Comparison of ENCODE assay signal across 19 mouse cellular contexts in the genomic region with DNA sequence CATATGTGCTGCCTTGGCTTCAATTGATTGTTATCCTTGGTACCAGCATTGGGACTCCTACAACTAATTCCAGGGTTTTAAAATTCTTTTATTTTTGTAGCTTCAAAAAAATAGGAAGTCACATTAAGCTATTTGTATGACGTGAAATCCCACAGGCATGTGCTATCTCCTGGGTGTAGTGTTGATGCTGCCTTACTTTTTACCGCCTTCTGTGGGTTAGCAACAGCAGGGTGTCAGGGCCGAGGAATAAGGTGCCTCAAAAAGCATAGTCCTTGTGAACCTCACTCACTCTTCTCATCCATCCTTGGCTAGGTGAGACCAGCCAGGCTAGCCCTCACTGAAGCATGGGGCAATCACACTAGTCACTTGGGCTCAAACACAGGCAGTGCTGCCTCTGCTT.
"Had no signal": no experiment of that assay in that cellular context is flagged by ENCODE, and none has a peak within 500 bp of the region (broad histone marks: within the 10 kb centered on the region; RNA-seq: fewer than 3 reads in every experiment).

No protein-coding gene starts in this region.

- H3K27ac ChIP-seq: intestine, embryonic 15.5 days; liver, embryonic 15.5 days; neural tube, embryonic 12.5 days; neural tube, embryonic 15.5 days; stomach, postnatal 0 days had no signal

- H3K9ac ChIP-seq: intestine, embryonic 15.5 days; liver, embryonic 15.5 days; neural tube, embryonic 12.5 days; neural tube, embryonic 15.5 days had no signal

- ATAC-seq: intestine, embryonic 15.5 days had no signal

- H3K4me2 ChIP-seq: intestine, embryonic 15.5 days; liver, embryonic 15.5 days; midbrain, embryonic 11.5 days; neural tube, embryonic 12.5 days; neural tube, embryonic 15.5 days had no signal

- DNase-seq: kidney, adult 18-20 months; kidney, adult 9 months; kidney, postnatal 14 days; kidney, postnatal 4 days; lung, adult 2 months; lung, postnatal 14 days; lung, postnatal 4 days; midbrain, embryonic 14.5 days; right cerebral cortex, adult 18-20 months; right cerebral cortex, postnatal 14 days; right cerebral cortex, postnatal 4 days; thymus, adult 18-20 months; thymus, postnatal 36 days had no signal

- H3K36me3 ChIP-seq: intestine, embryonic 15.5 days; liver, embryonic 15.5 days had no signal

- H3K4me1 ChIP-seq: intestine, embryonic 15.5 days; neural tube, embryonic 12.5 days; neural tube, embryonic 15.5 days had no signal

- H3K27me3 ChIP-seq: intestine, embryonic 15.5 days; liver, embryonic 15.5 days; neural tube, embryonic 12.5 days; neural tube, embryonic 15.5 days had no signal

- H3K9me3 ChIP-seq: intestine, embryonic 15.5 days; liver, embryonic 15.5 days; neural tube, embryonic 12.5 days; neural tube, embryonic 15.5 days had no signal

- H3K4me3 ChIP-seq: intestine, embryonic 15.5 days; liver, embryonic 15.5 days; neural tube, embryonic 12.5 days; neural tube, embryonic 15.5 days had no signal
